ENCODE assay signal across 16 mouse cellular contexts in genomic region chr5:133991994-133992393, GRCm38 (mm10).
DNase-seq lines count a peak whose midpoint lies in the region; ATAC-seq and TF ChIP-seq lines count a peak whose summit lies in the region.
"Had no signal": no experiment of that assay in that cellular context is flagged by ENCODE, and none has a peak within 500 bp of the region (broad histone marks: within the 10 kb centered on the region; RNA-seq: fewer than 3 reads in every experiment).

No protein-coding gene starts in this region.

- no peak for ATAC-seq in midbrain, postnatal 0 days (ENCODE audit: low FRiP score)
- no peak for ATAC-seq in forebrain, embryonic 13.5 days
- ATAC-seq: intestine, postnatal 0 days had no signal

- TF ChIP-seq CTCF in midbrain, postnatal 0 days (IDR thresholded peaks at IDR 0.05) = no peak

- no peak overlapping the region for H3K4me3 ChIP-seq in midbrain, embryonic 10.5 days
- no peak overlapping the region for H3K4me3 ChIP-seq in midbrain, postnatal 0 days (ENCODE audit: low read depth, low read length)
- no peak overlapping the region for H3K4me3 ChIP-seq in forebrain, embryonic 13.5 days
- H3K4me3 ChIP-seq: heart, embryonic 12.5 days; kidney, embryonic 15.5 days; left cerebral cortex, adult 2 months; limb, embryonic 15.5 days had no signal

- peak; percentile 19 for DNase-seq in midbrain, embryonic 10.5 days (ENCODE audit: low spot score)
- DNase-seq in midbrain, postnatal 0 days (ENCODE audit: low spot score) = no peak
- peak; percentile 62 for DNase-seq in embryo, embryonic 10.5 days (ENCODE audit: low spot score)
- DNase-seq in retina, embryonic 14.5 days (ENCODE audit: low spot score) = peak; percentile 77
- no peak for DNase-seq in left cerebral cortex, postnatal 36 days (ENCODE audit: low spot score in 2 of 2)
- DNase-seq in right cerebral cortex, postnatal 36 days (ENCODE audit: low spot score in 2 of 2) = no peak
- DNase-seq: cerebellum, adult 9-11 months; right cerebral cortex, postnatal 25 days had no signal

- 42% methylated on average over 2 of the region's 2 CpGs for WGBS in midbrain, embryonic 10.5 days
- 39% methylated on average over 2 of the region's 2 CpGs for WGBS in midbrain, postnatal 0 days
- 23% methylated on average over 2 of the region's 2 CpGs for WGBS in forebrain, embryonic 13.5 days

- no peak overlapping the region for H3K27ac ChIP-seq in midbrain, embryonic 10.5 days (replicated peaks)
- no peak overlapping the region for H3K27ac ChIP-seq in midbrain, postnatal 0 days (ENCODE audit: low read depth, low read length)
- peak overlapping the region; percentile 76 for H3K27ac ChIP-seq in forebrain, embryonic 13.5 days
- H3K27ac ChIP-seq: kidney, embryonic 15.5 days; left cerebral cortex, adult 2 months; limb, embryonic 15.5 days; liver, embryonic 14.5 days had no signal

- H3K4me2 ChIP-seq in midbrain, postnatal 0 days (ENCODE audit: low read depth, low read length, poor library complexity, severe bottlenecking) = no peak overlapping the region
- H3K4me2 ChIP-seq in forebrain, embryonic 13.5 days = peak overlapping the region; percentile 10; the same call in 1 of the 2 replicates
- H3K4me2 ChIP-seq: heart, embryonic 12.5 days; kidney, embryonic 15.5 days; limb, embryonic 15.5 days; lung, embryonic 14.5 days had no signal

- H3K9me3 ChIP-seq in midbrain, embryonic 10.5 days (replicated peaks) = no peaks in the 10 kb centered on the region
- no peaks in the 10 kb centered on the region; the same call in 1 of the 2 replicates for H3K9me3 ChIP-seq in midbrain, postnatal 0 days (ENCODE audit: low read length)
- no peaks in the 10 kb centered on the region for H3K9me3 ChIP-seq in forebrain, embryonic 13.5 days (replicated peaks)
- H3K9me3 ChIP-seq: heart, embryonic 12.5 days; kidney, embryonic 15.5 days; limb, embryonic 15.5 days had no signal

- intact Hi-C loops in left cerebral cortex, postnatal 36 days (cut with DNase I) = no loop called here

- H3K36me3 ChIP-seq in midbrain, embryonic 10.5 days = no peaks in the 10 kb centered on the region
- H3K36me3 ChIP-seq in midbrain, postnatal 0 days (ENCODE audit: insufficient read depth, low read length) = no peaks in the 10 kb centered on the region
- H3K36me3 ChIP-seq in forebrain, embryonic 13.5 days (ENCODE audit: poor library complexity, severe bottlenecking) = no peaks in the 10 kb centered on the region
- H3K36me3 ChIP-seq: heart, embryonic 12.5 days; kidney, embryonic 15.5 days; limb, embryonic 15.5 days had no signal

- H3K27me3 ChIP-seq in midbrain, embryonic 10.5 days (ENCODE audit: low read depth, poor library complexity, severe bottlenecking) = peaks cover 88% of the 10 kb centered on the region
- no peaks in the 10 kb centered on the region for H3K27me3 ChIP-seq in midbrain, postnatal 0 days (ENCODE audit: insufficient read depth, low read length)
- peaks cover 3% of the 10 kb centered on the region; the same call in 1 of the 2 replicates for H3K27me3 ChIP-seq in forebrain, embryonic 13.5 days
- H3K27me3 ChIP-seq: heart, embryonic 12.5 days; kidney, embryonic 15.5 days; limb, embryonic 15.5 days had no signal

- H3K9ac ChIP-seq in midbrain, postnatal 0 days (replicated peaks; ENCODE audit: low read length, poor library complexity, severe bottlenecking) = no peak overlapping the region
- no peak overlapping the region for H3K9ac ChIP-seq in forebrain, embryonic 13.5 days
- H3K9ac ChIP-seq: heart, embryonic 12.5 days; kidney, embryonic 15.5 days; limb, embryonic 15.5 days; liver, embryonic 14.5 days; lung, embryonic 14.5 days had no signal

- H3K4me1 ChIP-seq in midbrain, embryonic 10.5 days = peaks cover 17% of the 10 kb centered on the region
- no peaks in the 10 kb centered on the region for H3K4me1 ChIP-seq in midbrain, postnatal 0 days (ENCODE audit: insufficient read depth, low read length)
- peaks cover 13% of the 10 kb centered on the region for H3K4me1 ChIP-seq in forebrain, embryonic 13.5 days
- H3K4me1 ChIP-seq: heart, embryonic 12.5 days; kidney, embryonic 15.5 days; limb, embryonic 15.5 days had no signal

Comparison
In these comparisons a context has a peak if more than half of its experiments do, and no peak if none do; other contexts are left out.
1. DNase-seq: peak in midbrain, embryonic 10.5 days (single experiment), embryo, embryonic 10.5 days (single experiment) and retina, embryonic 14.5 days (single experiment); none in midbrain, postnatal 0 days (single experiment), left cerebral cortex, postnatal 36 days (0 of 2) and right cerebral cortex, postnatal 36 days (0 of 2).